Comparison of ENCODE assay signal across 11 mouse cellular contexts in the genomic region with DNA sequence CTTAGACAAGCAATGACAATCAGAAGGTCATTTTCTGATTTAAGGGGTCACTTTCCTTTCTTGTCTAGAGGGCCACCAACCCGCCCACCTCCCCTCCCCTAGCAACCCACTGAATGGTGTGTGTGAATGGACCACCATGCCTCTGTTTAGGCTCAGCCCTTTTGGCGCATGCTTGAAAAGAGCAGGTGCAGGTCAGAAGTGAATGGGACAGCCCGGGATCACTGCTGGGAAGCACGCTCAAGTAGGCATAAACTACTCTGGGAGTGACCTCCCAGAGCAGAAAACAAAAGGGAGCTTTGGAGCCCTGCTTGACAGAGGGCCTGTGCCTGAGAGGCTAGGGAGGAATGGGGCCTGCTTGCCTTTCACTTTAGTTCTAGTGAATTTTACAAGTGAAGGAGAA. TPM values are rescaled to one million over a fixed set of nuclear protein-coding genes. Genes with fewer than 3 reads are reported as not detected.
DNase-seq lines count a peak whose midpoint lies in the region; ATAC-seq and TF ChIP-seq lines count a peak whose summit lies in the region.
"Had no signal": no experiment of that assay in that cellular context is flagged by ENCODE, and none has a peak within 500 bp of the region (broad histone marks: within the 10 kb centered on the region; RNA-seq: fewer than 3 reads in every experiment).

No protein-coding gene starts in this region.

- H3K36me3 ChIP-seq in forebrain, embryonic 10.5 days (replicated peaks) = no peaks in the 10 kb centered on the region
- no peaks in the 10 kb centered on the region for H3K36me3 ChIP-seq in hindbrain, postnatal 0 days (ENCODE audit: insufficient read depth, low read length)
- H3K36me3 ChIP-seq in neural tube, embryonic 14.5 days (ENCODE audit: control insufficient read depth, insufficient read depth, low read length) = no peaks in the 10 kb centered on the region
- no peaks in the 10 kb centered on the region for H3K36me3 ChIP-seq in kidney, embryonic 15.5 days
- H3K36me3 ChIP-seq: G1E had no signal

- DNase-seq in embryo, embryonic 10 days (ENCODE audit: low spot score) = peak; percentile 86
- DNase-seq in forebrain, embryonic 10.5 days (ENCODE audit: extremely low spot score, low spot score) = peak; percentile 89
- peak; percentile 60 for DNase-seq in hindbrain, postnatal 0 days (ENCODE audit: low spot score)
- no peak for DNase-seq in thymus, postnatal 14 days
- DNase-seq in lung, postnatal 14 days = no peak
- DNase-seq: cerebellum, postnatal 36 days; kidney, postnatal 14 days; lung, adult 18-20 months had no signal

- peak; percentile 89 for ATAC-seq in hindbrain, postnatal 0 days
- peak; percentile 90 for ATAC-seq in neural tube, embryonic 14.5 days (ENCODE audit: low read depth)
- no peak for ATAC-seq in kidney, embryonic 15.5 days (replicated peaks; ENCODE audit: low FRiP score)

- H3K4me2 ChIP-seq in hindbrain, postnatal 0 days (ENCODE audit: low read depth, low read length) = no peak overlapping the region
- H3K4me2 ChIP-seq in neural tube, embryonic 14.5 days (ENCODE audit: low read depth, low read length) = no peak overlapping the region
- no peak overlapping the region for H3K4me2 ChIP-seq in kidney, embryonic 15.5 days

- H3K4me3 ChIP-seq in forebrain, embryonic 10.5 days = no peak overlapping the region
- no peak overlapping the region for H3K4me3 ChIP-seq in hindbrain, postnatal 0 days (ENCODE audit: low read length)
- H3K4me3 ChIP-seq in neural tube, embryonic 14.5 days (ENCODE audit: low read depth, low read length) = no peak overlapping the region
- no peak overlapping the region for H3K4me3 ChIP-seq in kidney, embryonic 15.5 days (replicated peaks)

- no peak overlapping the region for H3K9ac ChIP-seq in hindbrain, postnatal 0 days (replicated peaks; ENCODE audit: low read length)
- H3K9ac ChIP-seq in neural tube, embryonic 14.5 days (replicated peaks; ENCODE audit: low read depth, low read length) = no peak overlapping the region
- no peak overlapping the region for H3K9ac ChIP-seq in kidney, embryonic 15.5 days

- TF ChIP-seq CTCF in hindbrain, postnatal 0 days (IDR thresholded peaks at IDR 0.05; ENCODE audit: low read depth) = no peak

- 8% methylated on average over 4 of the region's 4 CpGs for whole genome bisulfite sequencing in forebrain, embryonic 10.5 days
- 21% methylated on average over 4 of the region's 4 CpGs for WGBS in hindbrain, postnatal 0 days
- 11% methylated on average over 4 of the region's 4 CpGs for WGBS in neural tube, embryonic 14.5 days
- WGBS in kidney, embryonic 15.5 days = 42% methylated on average over 4 of the region's 4 CpGs

- H3K4me1 ChIP-seq in forebrain, embryonic 10.5 days = peaks cover 26% of the 10 kb centered on the region
- peaks cover 3% of the 10 kb centered on the region; the same call in 1 of the 2 replicates for H3K4me1 ChIP-seq in hindbrain, postnatal 0 days (ENCODE audit: insufficient read depth, low read length)
- no peaks in the 10 kb centered on the region; the same call in 1 of the 2 replicates for H3K4me1 ChIP-seq in neural tube, embryonic 14.5 days (ENCODE audit: control insufficient read depth, insufficient read depth, low read length)
- peaks cover 8% of the 10 kb centered on the region for H3K4me1 ChIP-seq in kidney, embryonic 15.5 days

- no peak overlapping the region for H3K27ac ChIP-seq in forebrain, embryonic 10.5 days
- H3K27ac ChIP-seq in hindbrain, postnatal 0 days = no peak overlapping the region
- H3K27ac ChIP-seq in neural tube, embryonic 14.5 days (ENCODE audit: low read depth, low read length) = no peak overlapping the region
- no peak overlapping the region for H3K27ac ChIP-seq in kidney, embryonic 15.5 days

- no peaks in the 10 kb centered on the region for H3K9me3 ChIP-seq in forebrain, embryonic 10.5 days
- H3K9me3 ChIP-seq in hindbrain, postnatal 0 days (ENCODE audit: low read length) = no peaks in the 10 kb centered on the region
- no peaks in the 10 kb centered on the region for H3K9me3 ChIP-seq in neural tube, embryonic 14.5 days (ENCODE audit: control insufficient read depth, low read length)
- no peaks in the 10 kb centered on the region for H3K9me3 ChIP-seq in kidney, embryonic 15.5 days (replicated peaks)
- H3K9me3 ChIP-seq: G1E had no signal

- H3K27me3 ChIP-seq in forebrain, embryonic 10.5 days (ENCODE audit: poor library complexity, severe bottlenecking) = peaks cover 99% of the 10 kb centered on the region
- H3K27me3 ChIP-seq in hindbrain, postnatal 0 days (ENCODE audit: insufficient read depth, low read length) = no peaks in the 10 kb centered on the region; the same call in 1 of the 2 replicates
- H3K27me3 ChIP-seq in neural tube, embryonic 14.5 days (ENCODE audit: control insufficient read depth, insufficient read depth, low read length) = peaks cover 13% of the 10 kb centered on the region
- H3K27me3 ChIP-seq in kidney, embryonic 15.5 days = no peaks in the 10 kb centered on the region

RNA-seq across cellular contexts. Expression of gene Cacna2d1, which starts 51.4 kb away (rescaled TPM):
- polyA plus RNA-seq in forebrain, embryonic 10.5 days (2016; fragmentation: Nextera tagmentation; extraction: Ambion mirVana) = 3.9 and 6.4 TPM in 2 replicates
- 58.8 and 67.6 TPM in 2 replicates for total RNA-seq in hindbrain, postnatal 0 days (2014; rRNA removed)
- 36.3 and 36.5 TPM in 2 replicates for polyA plus RNA-seq in hindbrain, postnatal 0 days (2015; fragmentation: Nextera tagmentation; extraction: Ambion mirVana)
- 59.1 and 65.7 TPM in 2 replicates for polyA plus RNA-seq in neural tube, embryonic 14.5 days (2014; fragmentation: Nextera tagmentation; extraction: Ambion mirVana)
- 18.4 and 19.1 TPM in 2 replicates for polyA plus RNA-seq in kidney, embryonic 15.5 days (2015; fragmentation: Nextera tagmentation; extraction: Ambion mirVana)
- polyA plus RNA-seq: G1E had no signal

Comparison
In these comparisons a context has a peak if more than half of its experiments do, and no peak if none do; other contexts are left out.
1. DNase-seq: peak in embryo, embryonic 10 days (single experiment), forebrain, embryonic 10.5 days (single experiment) and hindbrain, postnatal 0 days (single experiment); none in thymus, postnatal 14 days (single experiment) and lung, postnatal 14 days (single experiment).